In the genomic region with DNA sequence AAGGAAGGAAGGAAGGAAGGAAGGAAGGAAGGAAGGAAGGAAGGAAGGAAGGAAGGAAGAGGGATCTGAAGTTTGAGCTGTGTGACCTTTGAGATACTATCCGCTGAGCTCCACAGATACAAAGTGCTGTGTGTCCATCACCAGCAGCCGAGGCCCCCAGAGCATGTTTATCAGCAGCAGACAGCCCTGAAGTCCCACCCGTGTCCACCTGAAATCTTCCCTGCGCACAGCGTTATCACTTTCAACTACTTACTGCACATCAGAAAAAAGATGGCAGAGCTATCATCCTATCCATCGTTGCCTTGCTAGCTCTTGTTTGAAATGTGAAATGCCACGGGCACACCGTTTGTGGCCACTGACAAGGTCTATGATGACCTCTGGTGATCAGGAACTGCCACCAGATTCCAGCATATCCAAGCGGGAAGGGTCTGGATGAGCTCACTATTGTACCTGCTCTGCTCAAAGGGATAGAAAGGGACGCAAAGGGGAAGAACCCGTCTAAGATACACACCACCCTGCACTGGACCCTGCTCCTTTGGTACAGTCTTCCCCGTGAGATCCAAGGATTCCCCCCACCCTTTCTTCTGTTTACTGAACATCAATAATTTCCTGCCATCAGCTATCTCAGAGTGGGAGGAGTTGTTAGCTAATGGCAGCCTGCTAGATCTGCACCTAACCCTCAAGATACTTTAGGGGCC, we compare ENCODE assay signal across 22 mouse cellular contexts. TPM values are rescaled to one million over a fixed set of nuclear protein-coding genes. Genes with fewer than 3 reads are reported as not detected.
DNase-seq lines count a peak whose midpoint lies in the region; ATAC-seq lines count a peak whose summit lies in the region.
"Had no signal": no experiment of that assay in that cellular context is flagged by ENCODE, and none has a peak within 500 bp of the region (broad histone marks: within the 10 kb centered on the region; RNA-seq: fewer than 3 reads in every experiment).

No protein-coding gene starts in this region.

- no peaks in the 10 kb centered on the region for H3K4me1 ChIP-seq in kidney, embryonic 15.5 days
- H3K4me1 ChIP-seq in kidney, embryonic 16.5 days (ENCODE audit: insufficient read depth, low read length): no peaks in the 10 kb centered on the region
- H3K4me1 ChIP-seq in liver, embryonic 12.5 days: peaks cover 67% of the 10 kb centered on the region
- H3K4me1 ChIP-seq: embryonic facial prominence, embryonic 15.5 days; limb, embryonic 13.5 days; neural tube, embryonic 12.5 days had no signal

- H3K36me3 ChIP-seq in kidney, embryonic 15.5 days: no peaks in the 10 kb centered on the region
- no peaks in the 10 kb centered on the region for H3K36me3 ChIP-seq in kidney, embryonic 16.5 days (ENCODE audit: insufficient read depth, low read length)
- H3K36me3 ChIP-seq in liver, embryonic 12.5 days: no peaks in the 10 kb centered on the region
- H3K36me3 ChIP-seq: embryonic facial prominence, embryonic 15.5 days; forebrain, embryonic 15.5 days; limb, embryonic 13.5 days; neural tube, embryonic 12.5 days had no signal

- no peak overlapping the region for H3K4me3 ChIP-seq in kidney, embryonic 15.5 days (replicated peaks)
- no peak overlapping the region for H3K4me3 ChIP-seq in kidney, embryonic 16.5 days (ENCODE audit: low read length)
- peak overlapping the region; percentile 34 for H3K4me3 ChIP-seq in liver, embryonic 12.5 days
- H3K4me3 ChIP-seq: embryonic facial prominence, embryonic 15.5 days; forebrain, embryonic 15.5 days; limb, embryonic 13.5 days; neural tube, embryonic 12.5 days had no signal

- DNase-seq in spleen, postnatal 36 days (ENCODE audit: low spot score in 2 of 2): peak; percentile 51 to 75
- no peak for DNase-seq in ovary, adult 18-20 months (ENCODE audit: low spot score)
- no peak for DNase-seq in layer of hippocampus, adult 11-12 months (ENCODE audit: low spot score)
- DNase-seq: adrenal gland, postnatal 36 days; cerebellum, postnatal 14 days; embryo, embryonic 11 days; heart, postnatal 14 days; kidney, adult 18-20 months; kidney, postnatal 25 days; layer of hippocampus, adult 9-11 months; thymus, postnatal 25 days had no signal

- 82% methylated on average over 12 of the region's 12 CpGs for WGBS in kidney, embryonic 15.5 days
- 80% methylated on average over 12 of the region's 12 CpGs for WGBS in kidney, embryonic 16.5 days
- 26% methylated on average over 12 of the region's 12 CpGs for WGBS in liver, embryonic 12.5 days (ENCODE audit: insufficient replicate concordance)

- no peak overlapping the region for H3K4me2 ChIP-seq in kidney, embryonic 15.5 days
- no peak overlapping the region for H3K4me2 ChIP-seq in kidney, embryonic 16.5 days (replicated peaks; ENCODE audit: low read depth, low read length)
- H3K4me2 ChIP-seq in liver, embryonic 12.5 days: peak overlapping the region; percentile 64
- H3K4me2 ChIP-seq: embryonic facial prominence, embryonic 15.5 days; forebrain, embryonic 15.5 days; hindbrain, embryonic 14.5 days; limb, embryonic 13.5 days; neural tube, embryonic 12.5 days had no signal

- no peaks in the 10 kb centered on the region for H3K27me3 ChIP-seq in kidney, embryonic 15.5 days
- H3K27me3 ChIP-seq in kidney, embryonic 16.5 days (ENCODE audit: insufficient read depth, low read length): no peaks in the 10 kb centered on the region
- no peaks in the 10 kb centered on the region; the same call in 1 of the 2 replicates for H3K27me3 ChIP-seq in liver, embryonic 12.5 days (replicated peaks)
- H3K27me3 ChIP-seq: embryonic facial prominence, embryonic 15.5 days; forebrain, embryonic 15.5 days; limb, embryonic 13.5 days; neural tube, embryonic 12.5 days had no signal

- H3K9ac ChIP-seq in kidney, embryonic 15.5 days: no peak overlapping the region
- no peak overlapping the region for H3K9ac ChIP-seq in kidney, embryonic 16.5 days (replicated peaks; ENCODE audit: low read length)
- H3K9ac ChIP-seq in liver, embryonic 12.5 days: peak overlapping the region; percentile 72
- H3K9ac ChIP-seq: embryonic facial prominence, embryonic 15.5 days; forebrain, embryonic 15.5 days; hindbrain, embryonic 14.5 days; limb, embryonic 13.5 days; neural tube, embryonic 12.5 days had no signal

- no peak overlapping the region for H3K27ac ChIP-seq in kidney, embryonic 15.5 days
- H3K27ac ChIP-seq in kidney, embryonic 16.5 days (ENCODE audit: low read length): no peak overlapping the region
- H3K27ac ChIP-seq in liver, embryonic 12.5 days: peak overlapping the region; percentile 96
- H3K27ac ChIP-seq: embryonic facial prominence, embryonic 15.5 days; forebrain, embryonic 15.5 days; hindbrain, embryonic 14.5 days; limb, embryonic 13.5 days; neural tube, embryonic 12.5 days had no signal

- ATAC-seq in kidney, embryonic 15.5 days (replicated peaks; ENCODE audit: low FRiP score): peak; percentile 81
- ATAC-seq in kidney, embryonic 16.5 days (ENCODE audit: low FRiP score, low TSS enrichment): no peak
- peak; percentile 97 for ATAC-seq in erythroblast, adult 5-6 weeks (replicated peaks; ENCODE audit: low FRiP score, poor library complexity, severe bottlenecking)
- ATAC-seq in liver, embryonic 12.5 days: peak; percentile 99
- ATAC-seq: forebrain, embryonic 15.5 days had no signal

- no peaks in the 10 kb centered on the region for H3K9me3 ChIP-seq in kidney, embryonic 15.5 days (replicated peaks)
- no peaks in the 10 kb centered on the region for H3K9me3 ChIP-seq in kidney, embryonic 16.5 days (ENCODE audit: low read length)
- H3K9me3 ChIP-seq in liver, embryonic 12.5 days (replicated peaks): no peaks in the 10 kb centered on the region
- H3K9me3 ChIP-seq: embryonic facial prominence, embryonic 15.5 days; forebrain, embryonic 15.5 days; limb, embryonic 13.5 days; neural tube, embryonic 12.5 days had no signal

RNA-seq across cellular contexts. Expression of gene Anp32b, which starts 18.2 kb away (rescaled TPM):
- 339 and 351 TPM in 2 replicates for polyA plus RNA-seq in kidney, embryonic 15.5 days (2015; fragmentation: Nextera tagmentation; extraction: Ambion mirVana)
- polyA plus RNA-seq in kidney, embryonic 16.5 days (2015; fragmentation: Nextera tagmentation; extraction: Ambion mirVana): 284 and 308 TPM in 2 replicates
- total RNA-seq in erythroblast, adult 5-6 weeks (2015; ENCODE audit: low replicate concordance): 423 and 438 TPM in 2 replicates
- 88.0 and 170 TPM in 2 replicates for total RNA-seq in erythroblast, adult 5-6 weeks (2017; ENCODE audit: low replicate concordance)
- 669 and 722 TPM in 2 replicates for polyA plus RNA-seq in liver, embryonic 12.5 days (2016; fragmentation: Nextera tagmentation; extraction: Ambion mirVana)

RNA-seq across cellular contexts. Expression of gene Hemgn, which starts 19.2 kb away (rescaled TPM):
- 3.3 and 7.1 TPM in 2 replicates for polyA plus RNA-seq in kidney, embryonic 15.5 days (2015; fragmentation: Nextera tagmentation; extraction: Ambion mirVana)
- polyA plus RNA-seq in kidney, embryonic 16.5 days (2015; fragmentation: Nextera tagmentation; extraction: Ambion mirVana): 1.4 and 1.5 TPM in 2 replicates
- total RNA-seq in erythroblast, adult 5-6 weeks (2015; ENCODE audit: low replicate concordance): 294 and 312 TPM in 2 replicates
- 420 and 452 TPM in 2 replicates for total RNA-seq in erythroblast, adult 5-6 weeks (2017; ENCODE audit: low replicate concordance)
- polyA plus RNA-seq in liver, embryonic 12.5 days (2016; fragmentation: Nextera tagmentation; extraction: Ambion mirVana): 425 and 445 TPM in 2 replicates
- total RNA-seq: gastrocnemius, adult 18-20 months; left cerebral cortex, adult 8-10 months had no signal
- polyA plus RNA-seq: forebrain, embryonic 15.5 days had no signal

RNA-seq across cellular contexts. Expression of gene Trmo, which starts 43.3 kb away (rescaled TPM):
- 9.7 and 11.1 TPM in 2 replicates for polyA plus RNA-seq in kidney, embryonic 15.5 days (2015; fragmentation: Nextera tagmentation; extraction: Ambion mirVana)
- polyA plus RNA-seq in kidney, embryonic 16.5 days (2015; fragmentation: Nextera tagmentation; extraction: Ambion mirVana): 11.8 and 12.3 TPM in 2 replicates
- total RNA-seq in erythroblast, adult 5-6 weeks (2015; ENCODE audit: low replicate concordance): 39.8 and 54.5 TPM in 2 replicates
- total RNA-seq in erythroblast, adult 5-6 weeks (2017; ENCODE audit: low replicate concordance): 64.6 and 70.5 TPM in 2 replicates
- 9.2 and 11.5 TPM in 2 replicates for polyA plus RNA-seq in liver, embryonic 12.5 days (2016; fragmentation: Nextera tagmentation; extraction: Ambion mirVana)

RNA-seq across cellular contexts. Expression of gene Nans, which starts 56.6 kb away (rescaled TPM):
- polyA plus RNA-seq in kidney, embryonic 15.5 days (2015; fragmentation: Nextera tagmentation; extraction: Ambion mirVana): 73.0 and 82.4 TPM in 2 replicates
- 75.7 and 78.5 TPM in 2 replicates for polyA plus RNA-seq in kidney, embryonic 16.5 days (2015; fragmentation: Nextera tagmentation; extraction: Ambion mirVana)
- 17.3 and 25.7 TPM in 2 replicates for total RNA-seq in erythroblast, adult 5-6 weeks (2015; ENCODE audit: low replicate concordance)
- total RNA-seq in erythroblast, adult 5-6 weeks (2017; ENCODE audit: low replicate concordance): 13.1 and 16.7 TPM in 2 replicates
- 75.7 and 78.4 TPM in 2 replicates for polyA plus RNA-seq in liver, embryonic 12.5 days (2016; fragmentation: Nextera tagmentation; extraction: Ambion mirVana)

Comparison
In these comparisons a context has a peak if more than half of its experiments do, and no peak if none do; other contexts are left out.
1. DNase-seq: peak in spleen, postnatal 36 days (2 of 2); none in ovary, adult 18-20 months (single experiment) and layer of hippocampus, adult 11-12 months (single experiment).
2. RNA of gene Hemgn, which starts 19.2 kb away (polyA plus RNA-seq): 425 to 445 TPM in liver, embryonic 12.5 days; 3.3 to 7.1 TPM in kidney, embryonic 15.5 days and 1.4 to 1.5 TPM in kidney, embryonic 16.5 days; every median in the first group is over 10 times any median in the second.